10 mouse cellular contexts compared by ENCODE assay signal in genomic region chr10:34326701-34327100, GRCm38 (mm10). TPM values are rescaled to one million over a fixed set of nuclear protein-coding genes. Genes with fewer than 3 reads are reported as not detected.
A peak's percentile ranks its signal among the peaks of the same experiment; 100 is the strongest.
DNase-seq lines count a peak whose midpoint lies in the region; ATAC-seq and TF ChIP-seq lines count a peak whose summit lies in the region.
"Had no signal": no experiment of that assay in that cellular context is flagged by ENCODE, and none has a peak within 500 bp of the region (broad histone marks: within the 10 kb centered on the region; RNA-seq: fewer than 3 reads in every experiment).

No protein-coding gene starts in this region.

- no peaks in the 10 kb centered on the region for H3K27me3 ChIP-seq in liver, embryonic 14.5 days (ENCODE audit: control insufficient read depth, insufficient read depth, low read length)
- no peaks in the 10 kb centered on the region for H3K27me3 ChIP-seq in liver, embryonic 12.5 days (replicated peaks)
- H3K27me3 ChIP-seq: liver, embryonic 15.5 days had no signal

- DNase-seq in cerebellum, adult 9-10 months, result peak; percentile 41
- DNase-seq in cerebellum, adult 11 months, result no peak
- DNase-seq in liver, embryonic 14.5 days (ENCODE audit: low read depth in 3 of 3, low spot score in 3 of 3), result peak in 1 of 3 experiments; percentile 4
- DNase-seq in T-cell, adult 2 months (ENCODE audit: low spot score), result peak; percentile 1
- DNase-seq in right cerebral cortex, adult 18-20 months, result no peak
- no peak for DNase-seq in heart, postnatal 36 days
- DNase-seq: spleen, adult 18-20 months had no signal

- WGBS in liver, embryonic 14.5 days (ENCODE audit: insufficient replicate concordance), result 23% methylated on average over 4 of the region's 4 CpGs
- 27% methylated on average over 4 of the region's 4 CpGs for WGBS in liver, embryonic 12.5 days (ENCODE audit: insufficient replicate concordance)

- ATAC-seq in liver, embryonic 14.5 days (ENCODE audit: insufficient read depth), result no peak
- ATAC-seq in liver, embryonic 12.5 days, result no peak
- 0 out of 2 replicates have a peak, but pooled peaks have one; percentile 50 for ATAC-seq in megakaryocyte-erythroid progenitor cell, adult 5-6 weeks (replicated peaks; ENCODE audit: low FRiP score, low TSS enrichment, poor library complexity, severe bottlenecking)

- peak; percentile 66 for TF ChIP-seq CTCF in liver, embryonic 14.5 days (IDR thresholded peaks at IDR 0.05; ENCODE audit: low read depth)

- H3K4me3 ChIP-seq in liver, embryonic 14.5 days (ENCODE audit: insufficient read depth in 1 of 2, low read depth in 2 of 2, low read length in 2 of 2), result no peak overlapping the region
- no peak overlapping the region for H3K4me3 ChIP-seq in liver, embryonic 12.5 days
- H3K4me3 ChIP-seq: liver, embryonic 15.5 days had no signal

- no peak overlapping the region for H3K9ac ChIP-seq in liver, embryonic 14.5 days (replicated peaks)
- H3K9ac ChIP-seq in liver, embryonic 12.5 days, result no peak overlapping the region
- H3K9ac ChIP-seq: liver, embryonic 15.5 days had no signal

- intact Hi-C loops in heart, postnatal 36 days (cut with DNase I), result loop anchor here (5.0 kb wide), 2 partner anchors 44 to 174 kb away; partner anchors contain the start of gene Tspyl1

- no peak overlapping the region for H3K27ac ChIP-seq in liver, embryonic 14.5 days
- no peak overlapping the region for H3K27ac ChIP-seq in liver, embryonic 12.5 days
- H3K27ac ChIP-seq: liver, embryonic 15.5 days had no signal

- TF ChIP-seq EP300 in liver, embryonic 14.5 days (IDR thresholded peaks at IDR 0.05; ENCODE audit: low read depth), result no peak

- no peaks in the 10 kb centered on the region for H3K36me3 ChIP-seq in liver, embryonic 14.5 days (replicated peaks; ENCODE audit: control insufficient read depth, insufficient read depth, low read depth)
- 0 out of 2 replicates have a peak, but pooled peaks cover 5% of the 10 kb centered on the region for H3K36me3 ChIP-seq in liver, embryonic 12.5 days
- H3K36me3 ChIP-seq: liver, embryonic 15.5 days had no signal

- H3K9me3 ChIP-seq in liver, embryonic 14.5 days (ENCODE audit: control insufficient read depth, low read length), result no peaks in the 10 kb centered on the region
- no peaks in the 10 kb centered on the region for H3K9me3 ChIP-seq in liver, embryonic 12.5 days (replicated peaks)
- H3K9me3 ChIP-seq: liver, embryonic 15.5 days had no signal

- no peaks in the 10 kb centered on the region for H3K4me1 ChIP-seq in liver, embryonic 14.5 days (replicated peaks; ENCODE audit: control insufficient read depth in 2 of 2, insufficient read depth in 2 of 2, low read length in 1 of 2)
- no peaks in the 10 kb centered on the region for H3K4me1 ChIP-seq in liver, embryonic 12.5 days
- H3K4me1 ChIP-seq: liver, embryonic 15.5 days had no signal

- no peak overlapping the region for H3K4me2 ChIP-seq in liver, embryonic 14.5 days (ENCODE audit: low read depth)
- no peak overlapping the region for H3K4me2 ChIP-seq in liver, embryonic 12.5 days
- H3K4me2 ChIP-seq: liver, embryonic 15.5 days had no signal

RNA-seq across cellular contexts. Expression of gene Tspyl4, which starts 29.5 kb away (rescaled TPM):
- polyA plus RNA-seq in liver, embryonic 14.5 days (2012; rRNA removed), result 0.29 and 0.42 TPM in 2 replicates
- 0.19 and 0.48 TPM in 2 replicates for polyA plus RNA-seq in liver, embryonic 14.5 days (2014; fragmentation: Nextera tagmentation; extraction: Ambion mirVana)
- 1.5 and 2.1 TPM in 2 replicates for polyA plus RNA-seq in liver, embryonic 12.5 days (2016; fragmentation: Nextera tagmentation; extraction: Ambion mirVana)
- 0.57 and 1.3 TPM in 2 replicates for total RNA-seq in megakaryocyte-erythroid progenitor cell, adult 5-6 weeks (2014; fragmentation: Nextera tagmentation)
- 0.91 and 1.4 TPM in 2 replicates for total RNA-seq in megakaryocyte-erythroid progenitor cell, adult 5-6 weeks (2017)
- 10 to 100 TPM in 1 of 2 experiments, 1 to 10 TPM in 1; 8.4 to 12.2 TPM for total RNA-seq in heart, postnatal 36 days (2021)

RNA-seq across cellular contexts. Expression of gene Tspyl1, which starts 44.7 kb away (rescaled TPM):
- 8.4 and 11.2 TPM in 2 replicates for polyA plus RNA-seq in liver, embryonic 14.5 days (2012; rRNA removed)
- 13.0 and 13.5 TPM in 2 replicates for polyA plus RNA-seq in liver, embryonic 14.5 days (2014; fragmentation: Nextera tagmentation; extraction: Ambion mirVana)
- polyA plus RNA-seq in liver, embryonic 12.5 days (2016; fragmentation: Nextera tagmentation; extraction: Ambion mirVana), result 40.3 and 40.9 TPM in 2 replicates
- 25.1 and 29.3 TPM in 2 replicates for total RNA-seq in megakaryocyte-erythroid progenitor cell, adult 5-6 weeks (2014; fragmentation: Nextera tagmentation)
- 42.6 and 45.1 TPM in 2 replicates for total RNA-seq in megakaryocyte-erythroid progenitor cell, adult 5-6 weeks (2017)
- 10 to 100 TPM; 58.2 to 61.7 TPM for total RNA-seq in heart, postnatal 36 days (2021)

Comparison
In these comparisons a context has a peak if more than half of its experiments do, and no peak if none do; other contexts are left out.
1. DNase-seq: peak in cerebellum, adult 9-10 months (single experiment) and T-cell, adult 2 months (single experiment); none in cerebellum, adult 11 months (single experiment), right cerebral cortex, adult 18-20 months (single experiment) and heart, postnatal 36 days (0 of 2).